Mouse (Mus musculus) testis, postnatal 14 days (tissue): ENCODE data around the gene Ogdhl.
A peak's percentile ranks its signal among the peaks of the same experiment; 100 is the strongest.

ENCODE experiments used
- DNase-seq: peaks from one replicate; pipeline ENCODE4 v3.0.0; 2021; ENCODE audit warnings: low spot score

Gene Ogdhl

GRCm38 (mm10) chr14:32380099-32380480 lies 58.3 kb downstream of the Ogdhl start:
- DNase-seq, result no peak

GRCm38 (mm10) chr14:32381066-32381465 lies 59.2 kb downstream of the Ogdhl start:
- no peak for DNase-seq

- DNase-seq, result no peak
Measured at GRCm38 (mm10) chr14:32381619-32382018, 59.8 kb downstream of the Ogdhl start.

- peak; percentile 33 for DNase-seq
Measured at GRCm38 (mm10) chr14:32388196-32388595, 66.4 kb downstream of the Ogdhl start, which contains the start of gene 1700024G13Rik. 1700024G13Rik (minus strand) TSS chr14:32388391.
